Mouse (Mus musculus): ENCODE measurements around the gene Usp34. TPM values are rescaled to one million over a fixed set of nuclear protein-coding genes. Genes with fewer than 3 reads are reported as not detected.

Usp34 gene
- polyA plus RNA-seq, 1 experiment from 2014 or later: 34.1 TPM

GRCm38 (mm10) chr11:23380595-23380994, 73.9 kb downstream of the Usp34 start:
- Histone ChIP-seq H3K9me3 (ENCODE audit: control insufficient read depth, low read length) (no peaks in the 10 kb centered on the region), H3K4me3 (replicated peaks; ENCODE audit: low read length) (no peak overlapping the region), H3K27ac (ENCODE audit: low read length) (no peak overlapping the region), H3K4me2 (ENCODE audit: low read length) (no peak overlapping the region), H3K9ac (replicated peaks; ENCODE audit: low read depth, low read length) (no peak overlapping the region), H3K4me1 (replicated peaks; ENCODE audit: control insufficient read depth, insufficient read depth, low read length) (no peaks in the 10 kb centered on the region), H3K36me3 (ENCODE audit: control insufficient read depth, insufficient read depth) (peaks cover 12% of the 10 kb centered on the region), H3K27me3 (replicated peaks; ENCODE audit: control insufficient read depth, insufficient read depth, low read length) (no peaks in the 10 kb centered on the region)
- no peak for ATAC-seq
- WGBS: 73% methylated on average over 3 of the region's 3 CpGs

GRCm38 (mm10) chr11:23382787-23383186, 76.1 kb downstream of the Usp34 start:
- no peak overlapping the region for H3K27ac ChIP-seq (ENCODE audit: low read length)
- WGBS: 87% methylated on average over 1 of the region's 1 CpGs

GRCm38 (mm10) chr11:23389649-23390048, 83.0 kb downstream of the Usp34 start:
- WGBS: 95% methylated on average over 1 of the region's 1 CpGs
- no peak for ATAC-seq
- Histone ChIP-seq H3K9me3 (ENCODE audit: control insufficient read depth, low read length) (no peaks in the 10 kb centered on the region), H3K9ac (replicated peaks; ENCODE audit: low read depth, low read length) (no peak overlapping the region), H3K4me1 (replicated peaks; ENCODE audit: control insufficient read depth, insufficient read depth, low read length) (no peaks in the 10 kb centered on the region), H3K27ac (ENCODE audit: low read length) (no peak overlapping the region), H3K4me2 (ENCODE audit: low read length) (no peak overlapping the region), H3K4me3 (replicated peaks; ENCODE audit: low read length) (no peak overlapping the region), H3K27me3 (replicated peaks; ENCODE audit: control insufficient read depth, insufficient read depth, low read length) (no peaks in the 10 kb centered on the region), H3K36me3 (ENCODE audit: control insufficient read depth, insufficient read depth) (peaks cover 13% of the 10 kb centered on the region)

More at GRCm38 (mm10) chr11:23382787-23383186, 76.1 kb downstream of the Usp34 start:
- Histone ChIP-seq H3K9ac (replicated peaks; ENCODE audit: low read depth, low read length) (no peak overlapping the region), H3K36me3 (ENCODE audit: control insufficient read depth, insufficient read depth) (peaks cover 4% of the 10 kb centered on the region; the same call in 1 of the 2 replicates), H3K9me3 (ENCODE audit: control insufficient read depth, low read length) (no peaks in the 10 kb centered on the region), H3K4me1 (replicated peaks; ENCODE audit: control insufficient read depth, insufficient read depth, low read length) (no peaks in the 10 kb centered on the region), H3K27me3 (replicated peaks; ENCODE audit: control insufficient read depth, insufficient read depth, low read length) (no peaks in the 10 kb centered on the region), H3K4me3 (replicated peaks; ENCODE audit: low read length) (no peak overlapping the region), H3K4me2 (ENCODE audit: low read length) (no peak overlapping the region)
- no peak for ATAC-seq

GRCm38 (mm10) chr11:23392567-23392966, 85.9 kb downstream of the Usp34 start:
- H3K9ac ChIP-seq (replicated peaks; ENCODE audit: low read depth, low read length): no peak overlapping the region
- no peak for ATAC-seq
- no peak overlapping the region for H3K27ac ChIP-seq (ENCODE audit: low read length)
- no peak overlapping the region for H3K4me3 ChIP-seq (replicated peaks; ENCODE audit: low read length)
- no peaks in the 10 kb centered on the region for H3K9me3 ChIP-seq (ENCODE audit: control insufficient read depth, low read length)
- H3K36me3 ChIP-seq (ENCODE audit: control insufficient read depth, insufficient read depth): peaks cover 13% of the 10 kb centered on the region
- no peaks in the 10 kb centered on the region for H3K27me3 ChIP-seq (replicated peaks; ENCODE audit: control insufficient read depth, insufficient read depth, low read length)
- H3K4me1 ChIP-seq (replicated peaks; ENCODE audit: control insufficient read depth, insufficient read depth, low read length): no peaks in the 10 kb centered on the region
- no peak overlapping the region for H3K4me2 ChIP-seq (ENCODE audit: low read length)

- peaks cover 9% of the 10 kb centered on the region for H3K36me3 ChIP-seq (ENCODE audit: control insufficient read depth, insufficient read depth)
Measured at GRCm38 (mm10) chr11:23396608-23397007, 89.9 kb downstream of the Usp34 start.

GRCm38 (mm10) chr11:23400978-23401776, 94.5 kb downstream of the Usp34 start:
- no peak for ATAC-seq
- Histone ChIP-seq H3K9ac (replicated peaks; ENCODE audit: low read depth, low read length) (no peak overlapping the region), H3K27me3 (replicated peaks; ENCODE audit: control insufficient read depth, insufficient read depth, low read length) (no peaks in the 10 kb centered on the region), H3K4me2 (ENCODE audit: low read length) (no peak overlapping the region), H3K4me3 (replicated peaks; ENCODE audit: low read length) (no peak overlapping the region), H3K36me3 (ENCODE audit: control insufficient read depth, insufficient read depth) (peaks cover 7% of the 10 kb centered on the region; the same call in 1 of the 2 replicates), H3K4me1 (replicated peaks; ENCODE audit: control insufficient read depth, insufficient read depth, low read length) (no peaks in the 10 kb centered on the region), H3K27ac (ENCODE audit: low read length) (no peak overlapping the region), H3K9me3 (ENCODE audit: control insufficient read depth, low read length) (no peaks in the 10 kb centered on the region)
- WGBS: 86% methylated on average over 12 of the region's 12 CpGs

More at GRCm38 (mm10) chr11:23396608-23397007, 89.9 kb downstream of the Usp34 start:
- Histone ChIP-seq H3K9ac (replicated peaks; ENCODE audit: low read depth, low read length) (no peak overlapping the region), H3K27me3 (replicated peaks; ENCODE audit: control insufficient read depth, insufficient read depth, low read length) (no peaks in the 10 kb centered on the region), H3K27ac (ENCODE audit: low read length) (no peak overlapping the region), H3K4me1 (replicated peaks; ENCODE audit: control insufficient read depth, insufficient read depth, low read length) (no peaks in the 10 kb centered on the region), H3K9me3 (ENCODE audit: control insufficient read depth, low read length) (no peaks in the 10 kb centered on the region), H3K4me3 (replicated peaks; ENCODE audit: low read length) (no peak overlapping the region), H3K4me2 (ENCODE audit: low read length) (no peak overlapping the region)
- WGBS: 93% methylated on average over 4 of the region's 4 CpGs
- ATAC-seq: no peak

GRCm38 (mm10) chr11:23428301-23428700, 121.6 kb downstream of the Usp34 start:
- WGBS: 94% methylated on average over 6 of the region's 6 CpGs
- peaks cover 22% of the 10 kb centered on the region for H3K36me3 ChIP-seq (ENCODE audit: control insufficient read depth, insufficient read depth)
- H3K4me2 ChIP-seq (ENCODE audit: low read length): no peak overlapping the region
- no peak overlapping the region for H3K27ac ChIP-seq (ENCODE audit: low read length)
- H3K9ac ChIP-seq (replicated peaks; ENCODE audit: low read depth, low read length): no peak overlapping the region
- no peaks in the 10 kb centered on the region for H3K27me3 ChIP-seq (replicated peaks; ENCODE audit: control insufficient read depth, insufficient read depth, low read length)
- ATAC-seq: no peak
- no peaks in the 10 kb centered on the region for H3K4me1 ChIP-seq (replicated peaks; ENCODE audit: control insufficient read depth, insufficient read depth, low read length)
- H3K9me3 ChIP-seq (ENCODE audit: control insufficient read depth, low read length): no peaks in the 10 kb centered on the region
- no peak overlapping the region for H3K4me3 ChIP-seq (replicated peaks; ENCODE audit: low read length)

- ATAC-seq: no peak
Measured at GRCm38 (mm10) chr11:23430013-23430412, 123.3 kb downstream of the Usp34 start.

GRCm38 (mm10) chr11:23436076-23436475, 129.4 kb downstream of the Usp34 start:
- Histone ChIP-seq H3K27me3 (replicated peaks; ENCODE audit: control insufficient read depth, insufficient read depth, low read length) (no peaks in the 10 kb centered on the region), H3K4me3 (replicated peaks; ENCODE audit: low read length) (no peak overlapping the region), H3K36me3 (ENCODE audit: control insufficient read depth, insufficient read depth) (peaks cover 20% of the 10 kb centered on the region), H3K4me1 (replicated peaks; ENCODE audit: control insufficient read depth, insufficient read depth, low read length) (no peaks in the 10 kb centered on the region), H3K9ac (replicated peaks; ENCODE audit: low read depth, low read length) (no peak overlapping the region), H3K27ac (ENCODE audit: low read length) (no peak overlapping the region), H3K4me2 (ENCODE audit: low read length) (no peak overlapping the region), H3K9me3 (ENCODE audit: control insufficient read depth, low read length) (no peaks in the 10 kb centered on the region)
- no peak for ATAC-seq
- 80% methylated on average over 2 of the region's 2 CpGs for WGBS

More at GRCm38 (mm10) chr11:23430013-23430412, 123.3 kb downstream of the Usp34 start:
- 94% methylated on average over 2 of the region's 2 CpGs for WGBS
- no peaks in the 10 kb centered on the region for H3K9me3 ChIP-seq (ENCODE audit: control insufficient read depth, low read length)
- H3K27ac ChIP-seq (ENCODE audit: low read length): no peak overlapping the region
- peaks cover 28% of the 10 kb centered on the region for H3K36me3 ChIP-seq (ENCODE audit: control insufficient read depth, insufficient read depth)
- no peak overlapping the region for H3K9ac ChIP-seq (replicated peaks; ENCODE audit: low read depth, low read length)
- H3K4me2 ChIP-seq (ENCODE audit: low read length): no peak overlapping the region
- H3K27me3 ChIP-seq (replicated peaks; ENCODE audit: control insufficient read depth, insufficient read depth, low read length): no peaks in the 10 kb centered on the region
- no peaks in the 10 kb centered on the region for H3K4me1 ChIP-seq (replicated peaks; ENCODE audit: control insufficient read depth, insufficient read depth, low read length)
- no peak overlapping the region for H3K4me3 ChIP-seq (replicated peaks; ENCODE audit: low read length)
